Mouse (Mus musculus) right cerebral cortex, postnatal 10 days (tissue): Measurements from ENCODE around the gene Narf.

Experiments
- DNase-seq, 2 experiments: peaks; one replicate each; pipeline ENCODE4 v3.0.0; 2021; ENCODE audit warnings: low spot score in 2 of 2

Gene Narf

DNA sequence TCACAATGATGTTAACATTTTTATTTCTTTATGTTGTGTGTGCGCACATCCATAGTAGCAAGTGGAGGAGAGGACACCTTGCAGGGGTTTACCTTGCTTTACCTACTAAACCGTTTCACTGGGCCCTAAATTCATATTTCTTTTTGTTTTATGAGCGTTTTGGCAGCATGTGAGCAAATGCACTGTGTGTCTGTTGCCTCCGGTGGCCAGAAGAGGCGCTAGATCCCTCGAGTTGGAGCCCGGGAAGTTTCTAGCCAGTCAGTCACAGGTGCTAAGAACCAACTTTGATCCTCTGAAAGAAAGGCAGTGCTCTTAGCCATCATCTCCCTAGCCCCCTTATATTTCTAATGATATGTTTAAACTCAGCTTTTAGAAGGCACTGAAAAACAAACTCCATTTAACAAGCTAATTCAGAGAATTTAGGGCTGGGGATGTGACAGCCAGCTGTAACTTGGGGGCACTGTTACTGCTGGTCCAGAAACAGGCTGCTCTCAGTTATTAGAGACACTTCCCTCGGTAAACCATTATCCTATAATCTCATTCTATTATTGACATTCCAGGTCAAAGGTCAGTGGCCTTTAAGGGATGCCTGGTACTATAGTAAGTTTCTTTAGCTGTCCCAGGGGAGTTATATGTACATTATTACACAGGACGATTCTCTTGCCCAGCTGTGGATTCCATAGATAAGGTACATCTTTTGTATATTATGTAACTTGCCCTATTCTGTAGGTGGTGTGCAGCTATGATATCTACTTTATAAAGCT is 1.4 kb upstream of the Narf start:
- DNase-seq = peak in 1 of 2 experiments; percentile 50

DNA sequence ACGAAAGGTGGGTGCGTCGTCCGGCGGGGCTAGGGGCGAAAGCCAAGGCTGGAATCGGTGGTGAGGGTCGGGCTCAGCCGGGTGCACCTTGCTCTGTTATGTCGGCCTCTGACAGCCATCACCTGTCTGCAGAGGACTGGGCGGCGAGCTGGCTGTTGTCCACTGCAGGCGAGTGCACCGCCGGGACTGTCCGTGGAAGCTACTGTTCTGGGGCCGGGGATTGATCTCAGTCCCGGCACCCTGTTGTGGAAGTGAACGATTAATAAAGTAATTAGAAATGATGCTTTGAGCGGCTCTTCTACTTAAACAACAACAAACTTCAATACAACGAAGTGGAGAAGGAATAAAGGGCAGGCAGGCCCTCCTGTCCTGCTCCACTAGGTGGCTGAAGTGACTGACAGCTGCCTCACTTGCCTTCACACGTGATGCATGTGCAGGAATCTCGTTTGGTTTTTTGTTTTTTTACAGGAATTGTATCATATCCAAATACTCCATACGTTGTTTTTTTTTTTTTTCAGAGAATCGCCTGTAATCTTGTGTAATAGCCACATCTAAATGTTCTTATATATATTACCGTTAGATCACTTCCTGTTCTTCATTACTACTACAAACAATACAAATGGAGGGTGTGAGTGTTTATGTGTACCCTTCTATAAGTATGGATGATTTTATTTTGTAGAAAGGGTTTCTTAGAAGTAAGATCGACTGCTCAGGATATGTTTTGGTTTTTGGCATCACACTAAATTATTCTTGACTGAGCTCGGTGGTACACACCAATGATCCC is 484 bp downstream of the Narf start:
- peak in 1 of 2 experiments; percentile 50 for DNase-seq

DNA sequence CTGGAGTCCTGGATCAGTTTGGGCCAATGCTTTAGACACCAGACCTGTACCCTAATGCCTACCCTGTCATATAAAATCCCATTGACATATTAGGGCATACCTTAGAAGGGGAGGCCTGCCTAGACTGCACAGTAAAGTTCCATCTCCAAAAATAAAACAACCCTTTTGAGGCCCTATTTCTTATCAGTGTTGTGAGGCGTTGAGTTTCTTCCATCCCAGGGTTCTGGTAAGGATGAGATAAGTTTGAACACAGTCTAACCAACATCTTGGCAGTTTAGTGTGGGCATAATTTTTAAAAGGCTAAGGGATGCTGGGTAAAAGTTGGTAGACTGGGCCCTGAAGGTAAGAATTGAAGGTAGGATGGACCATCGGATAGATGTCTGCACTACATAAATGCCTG is 2.6 kb downstream of the Narf start:
- DNase-seq = no peak

DNA sequence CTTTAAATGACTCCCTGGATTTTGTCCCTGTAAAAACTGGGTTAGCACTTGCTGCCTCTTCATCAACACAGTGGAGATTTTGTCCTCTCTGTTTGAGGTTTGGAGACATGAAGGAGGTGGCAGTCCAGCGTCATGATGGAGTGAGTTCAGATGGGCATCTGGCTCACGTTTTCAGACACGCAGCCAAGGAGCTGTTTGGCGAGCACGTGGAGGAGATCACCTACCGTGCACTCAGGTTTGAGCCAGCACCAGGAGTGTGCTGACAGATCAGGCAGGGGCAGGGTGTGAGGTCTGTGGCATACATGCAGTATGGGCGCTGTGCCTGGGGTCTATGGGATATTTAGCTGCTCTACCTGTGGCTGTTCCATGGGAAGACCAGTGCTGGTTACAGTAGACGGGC is 13.1 kb downstream of the Narf start:
- DNase-seq = no peak

DNA sequence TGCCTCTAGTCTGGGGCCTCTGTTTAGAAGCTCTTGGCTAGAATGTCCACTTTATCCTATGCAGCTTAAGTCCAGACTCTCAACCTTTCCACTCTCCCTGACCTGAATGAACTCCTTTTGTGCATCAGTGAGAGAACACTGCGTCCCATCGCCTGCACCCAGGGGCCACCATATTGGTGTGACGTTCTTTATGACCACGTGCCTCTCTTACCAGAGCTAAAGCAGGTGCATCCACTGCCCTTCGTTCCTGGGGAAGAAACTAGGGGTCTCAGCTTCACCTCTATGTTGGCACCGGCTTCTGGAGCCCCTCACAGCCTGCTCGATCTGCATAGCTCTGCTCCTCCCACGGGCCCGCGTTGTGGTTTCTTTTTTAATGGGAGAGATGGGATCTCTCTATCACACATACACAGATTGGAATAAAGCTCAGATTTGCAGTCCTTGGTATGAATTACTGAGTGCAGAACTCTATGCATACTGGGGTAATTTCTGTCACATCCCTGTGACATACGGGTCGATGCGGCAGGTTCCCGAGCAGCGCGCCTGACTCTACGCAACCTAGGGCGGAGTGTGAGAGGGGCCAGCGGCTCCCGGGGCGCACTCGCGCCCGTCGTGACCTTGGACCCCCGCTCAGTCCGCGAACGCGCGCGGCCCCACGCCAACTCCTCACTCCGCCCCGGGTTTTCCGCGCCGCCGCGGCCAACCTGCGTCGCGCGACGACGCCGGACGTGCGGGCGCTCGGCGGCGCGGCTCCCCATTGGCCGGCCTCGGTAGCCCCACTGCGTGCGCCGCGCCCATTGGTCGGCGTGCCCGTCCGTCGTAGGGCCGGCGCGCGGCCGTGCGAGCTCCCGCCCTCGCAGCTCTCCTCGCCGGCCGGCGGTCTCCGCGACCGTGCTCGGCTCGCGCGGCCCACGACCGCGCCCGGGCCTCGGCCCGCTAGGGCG is 22.4 kb downstream of the Narf start, which contains the start of gene Foxk2:
Gene Foxk2, plus strand, starts transcription at position 831 of the 941 bp plus-strand sequence.
- DNase-seq = peak; percentile 95 to 96

DNA sequence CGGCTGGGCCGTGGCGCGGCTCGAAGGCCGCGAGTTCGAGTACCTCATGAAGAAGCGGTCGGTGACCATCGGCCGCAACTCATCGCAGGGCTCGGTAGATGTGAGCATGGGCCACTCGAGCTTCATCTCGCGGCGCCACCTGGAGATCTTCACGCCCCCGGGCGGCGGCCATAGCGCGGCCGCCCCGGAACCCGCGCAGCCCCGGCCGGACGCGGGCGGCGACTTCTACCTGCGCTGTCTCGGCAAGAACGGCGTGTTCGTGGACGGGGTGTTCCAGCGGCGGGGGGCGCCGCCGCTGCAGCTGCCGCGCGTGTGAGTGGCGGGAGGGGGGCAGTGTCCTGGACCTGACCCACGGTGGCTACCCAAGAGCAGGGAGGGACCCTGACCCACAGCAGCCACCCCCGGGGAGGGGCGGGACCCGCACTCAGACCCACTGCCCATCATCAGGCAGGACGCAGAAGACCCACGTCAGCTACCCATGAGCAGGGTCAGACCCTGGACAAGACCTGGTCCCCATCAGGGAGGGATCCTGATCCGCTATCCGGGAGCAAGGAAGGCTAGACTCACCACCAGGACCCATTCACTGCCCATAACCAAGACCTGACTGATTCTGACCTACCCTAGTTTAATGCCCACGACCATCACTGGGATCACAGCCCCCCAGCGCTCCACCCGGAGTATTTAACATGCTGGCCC is 23.3 kb downstream of the Narf start:
- DNase-seq = peak; percentile 57 to 64

DNA sequence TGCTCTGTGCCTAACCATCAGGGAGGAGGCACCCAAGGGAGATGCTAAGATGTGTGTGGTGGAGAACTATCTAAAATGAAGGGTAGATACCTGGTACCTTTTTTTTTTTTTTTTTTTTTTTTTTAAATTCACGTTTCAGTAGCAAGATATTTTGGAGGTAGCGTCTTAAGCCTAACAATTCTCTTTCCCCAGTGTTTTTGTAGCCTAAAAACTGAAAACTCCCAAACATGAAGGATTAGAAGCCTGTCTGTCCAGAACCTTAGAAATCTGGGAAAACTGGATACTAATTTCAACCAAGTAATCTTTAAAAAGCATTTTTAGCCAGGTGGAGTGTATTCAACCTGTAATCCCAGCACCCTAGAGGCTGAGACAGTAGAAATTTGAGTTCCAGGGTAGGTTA is 24.0 kb downstream of the Narf start:
- no peak for DNase-seq

DNA sequence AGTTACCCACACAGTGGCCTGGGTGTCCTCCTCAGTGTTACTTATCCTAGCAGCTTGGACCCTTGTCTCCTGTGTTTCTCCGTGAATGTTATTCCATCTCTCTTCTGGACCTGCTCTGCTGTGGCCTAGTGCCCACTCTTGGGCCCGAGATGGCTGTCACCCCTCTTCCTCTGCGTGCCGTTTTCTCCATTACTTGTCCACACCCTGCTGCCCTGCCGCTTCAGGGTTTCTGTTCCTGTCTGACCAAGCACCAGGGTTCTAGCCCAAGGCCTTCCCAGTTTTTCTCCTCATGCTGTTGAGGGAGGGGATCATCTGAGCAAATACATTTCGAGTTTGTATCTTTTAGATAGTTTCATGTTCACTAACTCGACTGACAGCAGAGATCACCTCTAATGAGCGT is 40.5 kb downstream of the Narf start:
- DNase-seq = no peak

DNA sequence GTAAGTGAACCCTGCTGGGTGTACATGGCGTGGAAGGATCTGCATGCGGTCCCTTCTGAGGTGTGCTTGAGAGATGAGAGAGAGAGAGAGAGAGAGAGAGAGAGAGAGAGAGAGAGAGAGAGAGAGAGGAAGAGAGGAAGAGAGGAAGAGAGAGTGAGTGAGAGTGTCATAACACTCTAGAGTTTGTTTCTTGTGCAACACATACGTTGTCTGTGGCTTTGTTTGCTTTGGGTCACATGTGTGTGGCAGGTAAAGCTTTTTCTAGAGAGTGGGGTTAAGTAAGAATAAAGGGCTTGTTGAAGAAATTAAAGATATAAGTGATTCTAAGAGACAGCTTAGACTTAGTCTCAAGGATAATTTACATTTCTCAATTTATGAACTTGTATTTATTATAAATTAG is 41.0 kb downstream of the Narf start:
- no peak for DNase-seq

DNA sequence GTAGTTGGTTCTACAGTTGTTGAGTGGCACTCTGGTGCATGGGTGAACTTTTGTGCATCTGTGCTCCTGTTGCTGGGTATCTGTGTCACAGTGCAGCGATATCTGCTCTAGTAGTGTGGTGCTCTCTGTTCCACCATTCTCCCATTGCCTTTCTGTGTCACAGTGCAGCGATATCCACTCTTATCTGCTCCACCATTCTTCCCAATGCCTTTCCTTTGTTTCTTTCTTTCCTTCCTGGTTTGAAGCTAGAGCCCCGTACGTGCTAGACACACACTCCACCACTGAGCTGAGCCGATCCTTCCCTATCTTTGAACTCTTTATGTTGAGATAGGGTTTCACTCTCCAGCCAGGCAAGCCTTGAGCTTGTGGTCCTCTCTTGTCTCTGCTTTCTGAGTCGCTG is 45.9 kb downstream of the Narf start:
- DNase-seq = no peak

DNA sequence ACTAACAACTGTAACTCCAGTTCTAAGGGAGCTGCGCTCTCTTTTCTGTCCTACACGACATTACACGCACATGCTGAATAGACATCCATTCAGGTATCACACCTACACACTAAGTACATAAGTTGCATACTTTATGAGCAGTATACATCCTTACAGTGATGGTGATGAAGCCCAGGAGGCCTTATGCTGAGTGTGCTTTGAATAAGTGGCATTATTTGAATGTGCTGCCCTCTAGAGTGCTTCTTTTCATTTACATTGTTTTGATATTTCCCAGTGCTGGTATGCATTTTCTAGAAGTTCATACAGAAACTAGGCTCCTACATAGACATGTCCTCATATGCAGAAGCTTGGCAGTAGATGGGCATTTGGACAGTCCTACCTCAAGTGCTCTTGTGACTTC is 52.8 kb downstream of the Narf start:
- no peak for DNase-seq

DNA sequence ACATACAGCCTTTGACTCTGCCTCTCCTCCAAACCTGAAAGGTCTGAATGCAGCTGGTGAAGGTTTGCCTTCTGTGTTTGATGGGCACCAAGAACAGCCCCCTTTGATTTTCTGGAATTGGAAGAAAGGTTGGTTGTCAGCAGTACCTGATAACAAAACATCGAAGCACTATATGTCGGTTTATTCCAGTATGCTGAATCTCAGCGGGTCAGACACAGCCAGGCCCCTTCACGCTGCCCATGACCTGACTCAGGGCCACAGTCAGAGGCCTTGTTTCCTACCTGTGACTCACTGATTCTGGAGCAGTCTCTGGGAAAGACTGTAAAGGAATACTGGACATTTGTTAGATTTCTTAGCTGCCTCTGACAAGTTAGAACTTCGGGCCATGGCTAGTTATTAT is 57.7 kb downstream of the Narf start:
- DNase-seq = no peak

DNA sequence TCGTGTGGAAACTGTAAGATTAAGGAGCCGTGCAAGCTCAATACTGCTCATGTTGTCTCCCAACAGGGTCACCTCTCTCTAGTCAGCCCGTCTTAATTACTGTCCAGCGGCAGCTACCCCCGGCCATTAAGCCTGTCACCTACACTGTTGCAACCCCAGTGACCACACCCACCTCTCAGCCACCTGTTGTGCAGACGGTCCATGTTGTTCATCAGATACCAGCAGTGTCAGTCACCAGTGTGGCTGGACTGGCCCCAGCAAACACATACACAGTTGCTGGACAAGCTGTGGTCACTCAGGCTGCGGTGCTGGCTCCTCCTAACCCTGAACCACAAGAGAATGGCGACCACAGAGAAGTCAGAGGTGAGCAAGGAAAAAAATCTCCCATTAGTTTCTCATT is 61.4 kb downstream of the Narf start:
- no peak for DNase-seq

DNA sequence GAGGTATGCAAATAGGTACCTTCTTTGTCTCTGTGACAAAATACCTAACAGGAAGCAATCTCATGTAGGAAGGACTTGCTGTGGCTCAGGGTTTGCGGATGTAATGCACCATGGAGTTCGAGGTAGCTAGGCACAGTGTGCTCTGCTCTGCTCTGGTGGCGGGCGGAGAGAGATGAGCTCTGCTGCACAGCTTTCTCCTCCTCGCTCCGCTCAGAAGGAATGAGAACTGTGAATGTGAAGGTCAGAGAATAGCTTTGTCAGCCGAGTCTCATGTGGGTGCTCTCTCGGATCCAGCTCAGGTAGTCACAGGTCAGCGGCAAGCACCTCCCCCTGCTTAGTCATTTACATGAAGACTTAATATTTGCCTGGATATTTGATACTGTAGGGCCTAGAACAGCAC is 63.2 kb downstream of the Narf start:
- no peak for DNase-seq

DNA sequence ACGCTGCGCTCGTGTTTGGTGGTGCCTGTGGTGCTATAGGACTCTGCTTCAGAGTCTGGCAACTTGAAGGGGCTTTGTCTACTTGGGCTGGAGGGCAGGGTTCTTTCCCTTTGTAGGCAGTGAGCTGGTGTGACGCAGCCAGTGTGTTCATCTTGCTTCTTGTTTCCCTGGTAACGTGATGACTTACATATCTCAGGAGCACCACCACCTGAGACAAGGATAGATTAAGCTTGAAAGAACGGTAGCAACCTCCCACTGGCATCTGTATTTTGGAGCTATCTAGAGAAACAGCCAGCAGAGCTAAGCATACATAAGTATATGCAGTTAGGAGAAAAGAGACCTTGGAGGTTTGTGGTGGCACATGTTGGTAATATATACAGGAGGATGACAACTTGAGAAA is 68.3 kb downstream of the Narf start:
- peak; percentile 58 to 69 for DNase-seq
